Mouse (Mus musculus) kidney, adult 2 months (tissue): ENCODE results near the gene Gdpd4.

Source experiments
- CTCF ChIP-seq: fragments of 200-500 bp; conservative IDR thresholded peaks from 2 replicates; pipeline ENCODE4 v1.5.1; 2011; ENCODE audit warnings: low read depth, mild to moderate bottlenecking, control low read depth, low read length, moderate library complexity, mixed read lengths; ENCODE audit not compliant: insufficient read depth, insufficient read length
- POLR2A ChIP-seq: fragments of 200-500 bp; IDR thresholded peaks from one replicate; pipeline ENCODE4 v1.6.1; 2011; ENCODE audit warnings: low read depth, low read length, control low read depth

GRCm38 (mm10) chr7:98085314-98085713, 165.6 kb downstream of the Gdpd4 start:
- TF ChIP-seq POLR2A (no peak), CTCF (no peak)
